Mouse (Mus musculus): ENCODE measurements around the gene Mmab.

GRCm38 (mm10) chr5:114434359-114434758 is 9.5 kb downstream of the Mmab start:
- no peak for TF ChIP-seq POLR2A (IDR thresholded peaks at IDR 0.05; ENCODE audit: borderline replicate concordance, extremely low read depth, low read depth, low read length)
- no peak for TF ChIP-seq CTCF (IDR thresholded peaks at IDR 0.05; ENCODE audit: insufficient read depth, low read length)
